In the genomic region with DNA sequence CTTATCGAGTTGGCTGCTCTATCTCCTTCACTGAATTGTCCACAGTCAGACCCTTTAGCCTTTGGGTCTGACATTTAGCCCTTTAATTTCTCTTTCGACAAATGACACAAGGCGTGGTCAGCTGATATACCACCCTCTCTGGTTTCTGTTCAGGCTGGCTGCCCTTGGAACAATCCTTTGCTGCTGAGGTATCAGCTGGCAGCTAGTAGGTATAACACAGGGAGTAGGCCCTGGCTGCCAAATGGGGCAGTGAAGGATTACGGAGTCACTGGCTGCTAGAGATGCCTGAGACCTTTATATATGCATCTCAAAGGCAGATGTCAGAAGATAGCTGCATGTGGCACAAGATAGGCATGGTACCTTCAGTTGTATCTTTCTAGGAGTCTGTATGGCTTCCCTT, we compare ENCODE assay signal across 23 mouse cellular contexts. TPM values are rescaled to one million over a fixed set of nuclear protein-coding genes. Genes with fewer than 3 reads are reported as not detected.
DNase-seq lines count a peak whose midpoint lies in the region; ATAC-seq and TF ChIP-seq lines count a peak whose summit lies in the region.
"Had no signal": no experiment of that assay in that cellular context is flagged by ENCODE, and none has a peak within 500 bp of the region (broad histone marks: within the 10 kb centered on the region; RNA-seq: fewer than 3 reads in every experiment).

No protein-coding gene starts in this region.

- intact Hi-C loops in gastrocnemius, adult 2 months (cut with DNase I): no loop called here
- intact Hi-C loops in left cerebral cortex, postnatal 4 days (cut with DNase I): no loop called here
- intact Hi-C loops in left cerebral cortex, adult 2 months (cut with DNase I): no loop called here

- 63% methylated on average over 4 of the region's 4 CpGs for WGBS in heart, embryonic 12.5 days
- WGBS in hindbrain, embryonic 11.5 days: 83% methylated on average over 4 of the region's 4 CpGs

- H3K27me3 ChIP-seq in heart, embryonic 12.5 days (replicated peaks): no peaks in the 10 kb centered on the region
- H3K27me3 ChIP-seq in hindbrain, embryonic 11.5 days (ENCODE audit: control insufficient read depth, insufficient read depth, low read length): no peaks in the 10 kb centered on the region
- H3K27me3 ChIP-seq: embryonic facial prominence, embryonic 15.5 days; neural tube, embryonic 15.5 days had no signal

- ATAC-seq in heart, embryonic 12.5 days (ENCODE audit: insufficient number of reproducible peaks, low FRiP score): no peak
- no peak for ATAC-seq in hindbrain, embryonic 11.5 days (ENCODE audit: low FRiP score)
- no peak for ATAC-seq in inflammation-experienced regulatory T-cells, adult 6 months
- ATAC-seq: forebrain, embryonic 14.5 days; hindbrain, postnatal 0 days had no signal

- H3K4me2 ChIP-seq in heart, embryonic 12.5 days: no peak overlapping the region
- no peak overlapping the region for H3K4me2 ChIP-seq in hindbrain, embryonic 11.5 days (replicated peaks; ENCODE audit: low read depth, low read length)
- H3K4me2 ChIP-seq: embryonic facial prominence, embryonic 15.5 days; liver, embryonic 11.5 days; midbrain, embryonic 11.5 days; neural tube, embryonic 15.5 days had no signal

- H3K9ac ChIP-seq in heart, embryonic 12.5 days: peak overlapping the region; percentile 37; the same call in 1 of the 2 replicates
- no peak overlapping the region for H3K9ac ChIP-seq in hindbrain, embryonic 11.5 days (ENCODE audit: low read depth, low read length)
- H3K9ac ChIP-seq: embryonic facial prominence, embryonic 15.5 days; neural tube, embryonic 15.5 days had no signal

- H3K9me3 ChIP-seq in heart, embryonic 12.5 days (replicated peaks): no peaks in the 10 kb centered on the region
- H3K9me3 ChIP-seq in hindbrain, embryonic 11.5 days (ENCODE audit: control insufficient read depth, low read length): no peaks in the 10 kb centered on the region
- H3K9me3 ChIP-seq: embryonic facial prominence, embryonic 15.5 days; hindbrain, embryonic 10.5 days; neural tube, embryonic 15.5 days had no signal

- H3K4me3 ChIP-seq in gastrocnemius, adult 2 months: no peak overlapping the region
- H3K4me3 ChIP-seq in left cerebral cortex, adult 2 months: no peak overlapping the region
- H3K4me3 ChIP-seq in heart, embryonic 12.5 days: no peak overlapping the region
- no peak overlapping the region for H3K4me3 ChIP-seq in hindbrain, embryonic 11.5 days (ENCODE audit: low read depth, low read length)
- H3K4me3 ChIP-seq: embryonic facial prominence, embryonic 15.5 days; hindbrain, embryonic 10.5 days; neural tube, embryonic 15.5 days had no signal

- H3K4me1 ChIP-seq in heart, embryonic 12.5 days (replicated peaks): peaks cover 64% of the 10 kb centered on the region
- no peaks in the 10 kb centered on the region for H3K4me1 ChIP-seq in hindbrain, embryonic 11.5 days (replicated peaks; ENCODE audit: control insufficient read depth, insufficient read depth, low read length)

- peaks cover 8% of the 10 kb centered on the region for H3K36me3 ChIP-seq in heart, embryonic 12.5 days
- H3K36me3 ChIP-seq in hindbrain, embryonic 11.5 days (ENCODE audit: control insufficient read depth, insufficient read depth, low read length): no peaks in the 10 kb centered on the region
- H3K36me3 ChIP-seq: embryonic facial prominence, embryonic 15.5 days; neural tube, embryonic 15.5 days had no signal

- H3K27ac ChIP-seq in gastrocnemius, adult 2 months: 0 out of 2 replicates have a peak overlapping the region, but pooled peaks have one; percentile 28
- H3K27ac ChIP-seq in left cerebral cortex, adult 2 months: no peak overlapping the region
- H3K27ac ChIP-seq in heart, embryonic 12.5 days (ENCODE audit: poor library complexity, severe bottlenecking): no peak overlapping the region
- H3K27ac ChIP-seq in hindbrain, embryonic 11.5 days (ENCODE audit: low read depth, low read length): no peak overlapping the region
- H3K27ac ChIP-seq: embryonic facial prominence, embryonic 15.5 days; hindbrain, embryonic 10.5 days; hindbrain, postnatal 0 days; neural tube, embryonic 15.5 days had no signal

- no peak for TF ChIP-seq CTCF in gastrocnemius, adult 2 months (IDR thresholded peaks at IDR 0.05)
- TF ChIP-seq CTCF in left cerebral cortex, adult 2 months (IDR thresholded peaks at IDR 0.05): no peak

- peak; percentile 43 for DNase-seq in gastrocnemius, adult 2 months
- DNase-seq in gastrocnemius, postnatal 10 days: no peak
- DNase-seq in left cerebral cortex, postnatal 4 days: peak; percentile 10
- DNase-seq in left cerebral cortex, adult 2 months (ENCODE audit: extremely low spot score in 1 of 2, low spot score in 2 of 2): no peak
- DNase-seq in hindbrain, embryonic 11.5 days (ENCODE audit: low spot score): no peak
- DNase-seq: cerebellum, adult 18-20 months; gastrocnemius, postnatal 14 days; kidney, adult 9 months; kidney, postnatal 14 days; lung, adult 18-20 months; lung, postnatal 10 days; right cerebral cortex, adult 18-20 months; thymus, adult 18-20 months; thymus, postnatal 4 days had no signal

RNA-seq across cellular contexts. Expression of a gene that starts 42.9 kb away (rescaled TPM):
- total RNA-seq in gastrocnemius, adult 2 months (2021): 1 to 10 TPM; 4.1 to 4.9 TPM
- 1 to 10 TPM; 5.5 to 7.7 TPM for total RNA-seq in gastrocnemius, postnatal 10 days (2021)
- total RNA-seq in left cerebral cortex, postnatal 4 days (2021): 10 to 100 TPM; 12.1 to 12.3 TPM
- 1 to 10 TPM; 2.4 to 4.8 TPM for total RNA-seq in left cerebral cortex, adult 2 months (2021)
- polyA plus RNA-seq in heart, embryonic 12.5 days (2016; fragmentation: Nextera tagmentation; extraction: Ambion mirVana): 52.1 and 53.2 TPM in 2 replicates
- polyA plus RNA-seq in hindbrain, embryonic 11.5 days (2014; fragmentation: Nextera tagmentation; extraction: Ambion mirVana): 34.2 and 34.8 TPM in 2 replicates
- polyA plus RNA-seq in inflammation-experienced regulatory T-cells, adult 6 months (2017; shearing (Covaris generic)): 10 to 100 TPM; 17.3 to 41.0 (median 40.8) TPM

Comparison
In these comparisons a context has a peak if more than half of its experiments do, and no peak if none do; other contexts are left out.
1. DNase-seq: peak in gastrocnemius, adult 2 months (single experiment) and left cerebral cortex, postnatal 4 days (single experiment); none in gastrocnemius, postnatal 10 days (single experiment), left cerebral cortex, adult 2 months (0 of 2) and hindbrain, embryonic 11.5 days (single experiment).